Mouse (Mus musculus): ENCODE data around the gene Npas3.

GRCm38 (mm10) chr12:54067886-54068756 is 819.6 kb downstream of the Npas3 start:
- TF ChIP-seq CTCF (IDR thresholded peaks at IDR 0.05; ENCODE audit: low read depth) (no peak), EP300 (IDR thresholded peaks at IDR 0.05; ENCODE audit: low read depth) (no peak)
